Mouse (Mus musculus): ENCODE results near the gene Fgfr4. TPM values are rescaled to one million over a fixed set of nuclear protein-coding genes. Genes with fewer than 3 reads are reported as not detected.

Gene Fgfr4
- polyA plus RNA-seq, 1 experiment: not detected

DNA sequence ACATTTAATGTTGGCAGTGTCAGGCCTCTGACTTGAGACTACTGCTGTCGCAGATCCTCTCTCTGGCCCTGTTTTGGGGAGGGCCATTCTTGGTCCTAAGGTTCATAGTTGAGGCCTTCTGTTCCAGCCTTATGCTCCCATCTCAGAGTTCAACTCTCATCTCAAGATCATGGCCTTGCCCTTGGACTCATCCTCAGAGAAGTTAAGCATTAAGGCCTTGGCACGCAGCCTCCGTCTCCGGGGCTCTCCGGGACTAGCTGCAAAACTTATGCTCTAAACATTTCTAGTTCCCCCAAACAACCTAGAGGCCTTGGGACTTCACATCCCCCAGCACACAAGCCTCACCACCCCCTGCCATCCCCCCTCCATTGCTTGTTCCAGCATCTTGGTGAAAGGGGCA lies 15.8 kb downstream of the Fgfr4 start:
- no peak overlapping the region for H3K27ac ChIP-seq (ENCODE audit: insufficient read depth, low read depth, low read length)
- 81% methylated on average over 5 of the region's 5 CpGs for WGBS
- no peak overlapping the region for H3K4me3 ChIP-seq (ENCODE audit: insufficient read depth, low read depth, low read length)
- no peak for TF ChIP-seq CTCF (IDR thresholded peaks at IDR 0.05; ENCODE audit: insufficient read depth, low read depth, low read length)
- TF ChIP-seq POLR2A (IDR thresholded peaks at IDR 0.05; ENCODE audit: insufficient read depth, low read depth, low read length): no peak
- H3K4me1 ChIP-seq (ENCODE audit: control insufficient read depth, insufficient read depth, low read length): peaks cover 26% of the 10 kb centered on the region

DNA sequence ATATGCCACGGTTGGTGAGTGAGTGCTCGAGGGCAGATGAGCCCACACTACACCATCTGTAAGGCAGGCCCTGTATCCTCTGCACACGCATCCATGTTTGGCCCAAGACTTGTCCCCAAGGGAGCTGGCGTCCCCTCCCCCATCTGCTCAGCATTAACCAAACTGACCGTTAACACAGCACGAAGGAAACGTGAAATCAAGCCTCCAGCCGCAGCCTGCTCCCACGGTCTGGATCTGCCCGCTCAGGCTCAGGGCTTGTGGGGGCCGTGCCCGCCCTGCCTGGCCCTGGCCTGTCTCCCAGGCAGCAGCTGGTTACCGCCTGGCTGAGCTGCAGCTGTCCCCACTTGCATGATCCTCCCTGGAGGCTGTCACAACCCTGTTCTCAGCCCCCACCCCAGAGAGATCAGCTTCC lies 16.5 kb downstream of the Fgfr4 start:
- Histone ChIP-seq H3K4me3 (ENCODE audit: insufficient read depth, low read depth, low read length) (no peak overlapping the region), H3K4me1 (ENCODE audit: control insufficient read depth, insufficient read depth, low read length) (peaks cover 26% of the 10 kb centered on the region), H3K27ac (ENCODE audit: insufficient read depth, low read depth, low read length) (peak overlapping the region; percentile 9; the same call in 1 of the 2 replicates)
- TF ChIP-seq CTCF (IDR thresholded peaks at IDR 0.05; ENCODE audit: insufficient read depth, low read depth, low read length): no peak
- no peak for TF ChIP-seq POLR2A (IDR thresholded peaks at IDR 0.05; ENCODE audit: insufficient read depth, low read depth, low read length)
- 42% methylated on average over 13 of the region's 13 CpGs for WGBS

DNA sequence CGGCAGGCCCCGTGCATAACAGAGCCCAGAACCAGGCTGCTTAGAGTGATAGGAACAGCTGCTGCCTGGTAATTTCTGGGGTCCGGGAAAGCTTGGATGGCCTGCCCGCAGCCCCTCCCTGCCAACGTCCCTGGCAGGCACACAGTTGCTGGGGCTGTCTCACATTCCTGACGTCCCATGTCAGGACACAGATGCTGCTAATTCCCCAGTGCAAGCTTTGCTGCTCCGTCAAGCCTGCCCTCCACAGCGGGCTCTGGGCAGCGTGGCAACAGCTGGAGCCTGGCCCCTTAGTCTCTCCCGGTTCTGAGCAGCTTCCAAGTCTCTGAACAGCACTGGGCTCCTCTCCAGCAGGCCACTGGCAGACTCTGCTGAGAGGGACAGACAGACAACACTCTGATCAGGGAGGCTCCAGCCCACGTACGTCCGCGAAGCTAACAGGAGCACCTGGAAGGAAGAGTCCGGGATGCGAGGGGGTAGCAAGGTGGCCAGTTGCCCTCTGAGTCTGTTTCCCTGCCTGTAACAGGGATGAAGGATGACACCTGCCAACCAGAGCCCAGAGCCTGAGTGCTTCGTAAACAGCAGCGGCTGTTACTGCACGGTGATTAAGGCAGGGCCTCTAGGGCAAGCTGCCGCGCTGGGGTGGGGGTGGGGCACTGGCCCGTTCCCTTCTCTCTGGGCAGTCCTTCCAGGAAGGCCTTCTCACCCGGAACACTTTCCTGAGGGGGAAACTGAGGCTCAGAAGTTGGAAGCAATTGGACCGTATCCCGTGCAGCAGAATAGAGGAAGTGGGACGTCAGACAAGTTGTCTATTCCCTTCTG lies 19.3 kb downstream of the Fgfr4 start:
- Histone ChIP-seq H3K27ac (ENCODE audit: insufficient read depth, low read depth, low read length) (peak overlapping the region; percentile 25; the same call in 1 of the 2 replicates), H3K4me3 (ENCODE audit: insufficient read depth, low read depth, low read length) (no peak overlapping the region), H3K4me1 (ENCODE audit: control insufficient read depth, insufficient read depth, low read length) (peaks cover 26% of the 10 kb centered on the region)
- WGBS: 28% methylated on average over 26 of the region's 26 CpGs
- TF ChIP-seq CTCF (IDR thresholded peaks at IDR 0.05; ENCODE audit: insufficient read depth, low read depth, low read length) (no peak), POLR2A (IDR thresholded peaks at IDR 0.05; ENCODE audit: insufficient read depth, low read depth, low read length) (no peak)

DNA sequence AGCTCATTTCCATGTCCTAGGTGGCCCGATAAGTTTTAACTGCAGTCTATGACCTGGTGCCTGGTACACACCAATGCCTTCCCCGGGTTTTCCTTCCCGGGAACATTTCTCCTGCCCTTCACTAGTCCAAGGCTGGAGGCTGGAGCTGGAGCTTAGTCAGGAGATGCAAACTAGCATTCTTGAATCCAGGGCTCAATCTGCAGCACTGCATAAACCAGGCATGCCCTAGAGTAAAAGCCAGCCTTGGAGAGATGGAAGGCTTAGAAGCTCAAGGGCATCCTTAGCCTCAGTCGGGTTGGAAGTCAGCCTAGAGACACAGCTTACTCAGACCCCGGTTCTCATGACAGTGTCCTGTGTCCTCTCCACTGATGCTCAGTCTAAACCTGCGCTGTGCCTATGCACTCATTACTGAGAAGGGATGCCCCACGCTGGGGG lies 19.9 kb downstream of the Fgfr4 start:
- H3K4me1 ChIP-seq (ENCODE audit: control insufficient read depth, insufficient read depth, low read length): peaks cover 26% of the 10 kb centered on the region
- TF ChIP-seq CTCF (IDR thresholded peaks at IDR 0.05; ENCODE audit: insufficient read depth, low read depth, low read length): no peak
- TF ChIP-seq POLR2A (IDR thresholded peaks at IDR 0.05; ENCODE audit: insufficient read depth, low read depth, low read length): no peak
- 47% methylated on average over 7 of the region's 7 CpGs for WGBS

DNA sequence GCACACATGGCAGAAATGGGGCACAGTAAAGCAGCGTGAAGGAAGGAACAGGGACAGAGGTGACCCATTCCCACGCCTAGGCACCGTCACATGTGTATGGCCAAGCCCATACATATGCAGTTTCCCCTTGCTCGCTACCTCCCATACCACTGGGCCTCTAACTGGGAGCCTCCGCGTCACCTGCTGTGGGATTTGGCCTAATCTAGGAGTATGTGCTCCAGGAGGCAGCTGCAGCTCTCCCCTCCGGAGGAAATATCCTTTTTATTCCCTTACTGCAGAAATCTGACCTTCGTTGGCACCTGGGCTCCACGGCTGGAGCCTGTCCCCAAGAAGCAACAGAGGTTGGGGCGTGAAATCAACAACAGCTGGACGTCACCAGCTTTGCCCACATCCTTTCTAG lies 21.9 kb downstream of the Fgfr4 start:
- WGBS: 90% methylated on average over 11 of the region's 11 CpGs
- H3K27ac ChIP-seq (ENCODE audit: insufficient read depth, low read depth, low read length): no peak overlapping the region
- H3K4me3 ChIP-seq (ENCODE audit: insufficient read depth, low read depth, low read length): no peak overlapping the region
- peaks cover 12% of the 10 kb centered on the region for H3K4me1 ChIP-seq (ENCODE audit: control insufficient read depth, insufficient read depth, low read length)
- TF ChIP-seq CTCF (IDR thresholded peaks at IDR 0.05; ENCODE audit: insufficient read depth, low read depth, low read length) (no peak), POLR2A (IDR thresholded peaks at IDR 0.05; ENCODE audit: insufficient read depth, low read depth, low read length) (no peak)

More for the DNA sequence above, 19.9 kb downstream of the Fgfr4 start:
- Histone ChIP-seq H3K27ac (ENCODE audit: insufficient read depth, low read depth, low read length) (no peak overlapping the region), H3K4me3 (ENCODE audit: insufficient read depth, low read depth, low read length) (no peak overlapping the region)

DNA sequence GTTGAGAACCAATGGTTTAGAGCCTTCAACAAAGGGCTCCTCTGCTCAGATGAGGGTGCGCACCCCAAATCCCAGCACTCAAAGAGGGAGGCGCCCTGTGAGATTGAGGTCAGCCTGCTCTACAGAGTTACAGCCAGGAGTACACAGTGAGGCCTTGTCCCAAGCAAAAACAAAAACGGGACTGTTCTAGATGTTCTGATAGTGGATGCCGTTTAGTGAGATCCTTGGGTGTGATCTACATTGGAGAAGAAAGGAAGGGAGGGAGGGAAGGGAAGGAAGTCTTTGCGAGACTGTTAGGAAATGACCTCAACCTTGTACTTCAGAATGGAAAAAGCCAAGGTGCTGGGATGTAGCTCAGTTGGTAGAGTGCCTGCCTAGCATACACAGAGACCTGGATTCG lies 23.8 kb downstream of the Fgfr4 start:
- WGBS: 83% methylated on average over 6 of the region's 6 CpGs
- Histone ChIP-seq H3K4me3 (ENCODE audit: insufficient read depth, low read depth, low read length) (no peak overlapping the region), H3K27ac (ENCODE audit: insufficient read depth, low read depth, low read length) (no peak overlapping the region)

DNA sequence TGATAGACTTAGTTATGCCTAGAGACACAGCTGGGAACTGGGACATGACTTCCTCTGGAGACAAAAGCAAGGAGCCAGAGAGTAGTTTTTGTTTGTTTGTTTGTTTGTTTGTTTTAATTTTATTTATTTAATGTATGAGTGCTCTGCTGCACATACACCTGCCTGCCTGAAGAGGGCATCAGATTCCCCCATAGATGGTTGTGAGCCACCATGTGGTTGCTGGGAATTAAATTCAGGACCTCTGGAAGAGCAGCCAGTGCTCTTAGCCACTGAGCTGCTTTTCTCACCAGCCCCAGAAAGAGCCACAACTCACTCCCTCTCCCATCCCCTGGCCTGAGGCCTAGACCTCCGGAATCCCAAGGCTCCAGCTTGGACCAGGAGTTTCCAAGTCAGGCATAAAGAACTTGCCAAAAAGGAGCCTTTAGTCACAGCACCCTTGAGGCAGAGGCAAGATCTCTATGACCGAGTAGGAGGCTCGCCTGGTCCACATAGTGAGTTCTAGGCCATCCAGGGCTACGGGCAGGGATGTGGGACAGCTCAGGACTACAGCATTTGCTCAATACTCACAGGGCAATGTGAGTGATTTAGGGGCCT lies 25.6 kb downstream of the Fgfr4 start:
- WGBS: 63% methylated on average over 4 of the region's 4 CpGs
- Histone ChIP-seq H3K27ac (ENCODE audit: insufficient read depth, low read depth, low read length) (no peak overlapping the region), H3K4me1 (ENCODE audit: control insufficient read depth, insufficient read depth, low read length) (peaks cover 6% of the 10 kb centered on the region), H3K4me3 (ENCODE audit: insufficient read depth, low read depth, low read length) (no peak overlapping the region)
- no peak for TF ChIP-seq CTCF (IDR thresholded peaks at IDR 0.05; ENCODE audit: insufficient read depth, low read depth, low read length)
- TF ChIP-seq POLR2A (IDR thresholded peaks at IDR 0.05; ENCODE audit: insufficient read depth, low read depth, low read length): 0 out of 2 replicates have a peak, but pooled peaks have one; percentile 10

More for the DNA sequence above, 23.8 kb downstream of the Fgfr4 start:
- no peak for TF ChIP-seq CTCF (IDR thresholded peaks at IDR 0.05; ENCODE audit: insufficient read depth, low read depth, low read length)
- no peak for TF ChIP-seq POLR2A (IDR thresholded peaks at IDR 0.05; ENCODE audit: insufficient read depth, low read depth, low read length)
- H3K4me1 ChIP-seq (ENCODE audit: control insufficient read depth, insufficient read depth, low read length): peaks cover 12% of the 10 kb centered on the region

DNA sequence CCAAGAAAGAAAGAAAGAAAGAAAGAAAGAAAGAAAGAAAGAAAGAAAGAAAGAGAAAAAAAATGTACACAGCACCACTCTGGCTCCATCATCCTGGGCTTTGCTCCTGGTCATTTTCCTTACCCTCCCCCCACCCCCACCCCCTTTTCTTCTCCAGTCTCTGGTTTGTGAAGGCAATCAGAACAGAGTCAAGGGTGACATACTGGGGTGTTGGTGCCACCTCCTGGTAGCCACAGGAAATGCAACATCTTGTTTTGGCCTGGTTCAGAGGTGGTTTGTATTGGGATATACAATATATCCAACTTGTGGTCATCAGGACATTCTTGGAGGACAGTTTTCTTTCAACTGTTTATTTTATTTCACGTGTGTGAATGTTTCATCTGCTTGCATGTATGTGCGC lies 26.1 kb downstream of the Fgfr4 start:
- 35% methylated on average over 2 of the region's 2 CpGs for WGBS
- H3K4me3 ChIP-seq (ENCODE audit: insufficient read depth, low read depth, low read length): no peak overlapping the region
- no peak overlapping the region for H3K27ac ChIP-seq (ENCODE audit: insufficient read depth, low read depth, low read length)
- H3K4me1 ChIP-seq (ENCODE audit: control insufficient read depth, insufficient read depth, low read length): peaks cover 6% of the 10 kb centered on the region
- TF ChIP-seq CTCF (IDR thresholded peaks at IDR 0.05; ENCODE audit: insufficient read depth, low read depth, low read length): no peak
- no peak for TF ChIP-seq POLR2A (IDR thresholded peaks at IDR 0.05; ENCODE audit: insufficient read depth, low read depth, low read length)

DNA sequence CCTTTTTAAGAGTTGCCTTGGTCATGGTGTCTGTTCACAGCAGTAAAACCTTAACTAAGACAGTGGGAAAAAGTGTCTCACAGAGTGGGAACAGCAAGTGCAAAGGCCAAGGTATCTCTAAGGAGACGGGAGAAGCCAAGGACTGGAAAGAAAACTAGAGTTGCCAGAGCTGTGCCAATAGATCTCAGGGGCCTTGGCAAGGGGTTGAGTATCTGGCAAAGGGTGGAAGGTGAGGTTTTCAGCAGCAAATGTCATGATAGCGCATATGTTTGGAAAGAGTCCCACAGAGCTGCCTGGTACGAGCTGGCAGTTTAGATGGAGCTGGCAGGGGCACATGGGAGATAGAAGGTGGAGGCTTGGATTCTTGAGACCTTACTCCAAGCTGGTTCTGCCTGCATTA lies 27.2 kb downstream of the Fgfr4 start:
- 91% methylated on average over 3 of the region's 3 CpGs for WGBS
- H3K27ac ChIP-seq (ENCODE audit: insufficient read depth, low read depth, low read length): no peak overlapping the region

More for the DNA sequence above, 27.2 kb downstream of the Fgfr4 start:
- Histone ChIP-seq H3K4me3 (ENCODE audit: insufficient read depth, low read depth, low read length) (no peak overlapping the region), H3K4me1 (ENCODE audit: control insufficient read depth, insufficient read depth, low read length) (peaks cover 6% of the 10 kb centered on the region)
- TF ChIP-seq CTCF (IDR thresholded peaks at IDR 0.05; ENCODE audit: insufficient read depth, low read depth, low read length) (no peak), POLR2A (IDR thresholded peaks at IDR 0.05; ENCODE audit: insufficient read depth, low read depth, low read length) (no peak)
